In the genomic region with DNA sequence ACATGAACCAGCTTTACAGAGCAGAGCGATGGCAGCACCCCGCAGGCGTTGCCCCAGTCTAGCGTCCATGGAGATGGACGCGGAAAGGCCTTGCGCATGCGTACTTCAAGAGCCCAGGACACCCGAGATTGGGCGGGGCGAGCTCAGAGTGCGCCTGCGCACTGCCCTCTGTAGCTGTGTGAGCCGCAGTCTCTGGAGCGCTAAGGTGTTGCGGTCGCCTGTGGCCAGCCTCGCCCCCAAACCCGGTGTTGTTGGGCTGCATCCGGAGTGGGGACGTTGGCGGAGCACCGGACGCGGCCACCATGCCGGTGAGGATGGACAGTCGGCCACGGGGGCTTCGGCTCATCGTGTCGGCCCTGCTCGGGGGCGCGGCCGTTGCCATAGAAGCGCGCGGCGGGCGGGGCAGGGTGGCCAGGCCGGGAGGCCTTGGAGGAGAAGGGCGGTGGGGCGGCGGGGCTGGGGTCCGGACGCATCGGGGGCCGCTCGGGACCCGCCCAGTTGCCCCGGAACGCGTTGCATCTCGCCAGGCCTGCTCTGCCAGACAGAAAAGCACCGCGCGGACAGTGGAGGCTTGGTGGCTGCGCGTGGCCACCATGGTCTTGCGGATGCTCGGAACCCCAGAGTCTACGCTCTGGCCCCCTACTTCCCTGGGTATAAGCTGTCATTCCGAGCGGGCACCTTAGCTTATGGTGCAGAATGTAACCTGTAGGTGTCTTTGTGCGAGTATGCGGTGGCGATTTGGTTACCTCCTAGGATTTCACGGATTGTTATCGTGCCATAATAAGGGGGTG, we compare ENCODE assay signal across 8 mouse cellular contexts. TPM values are rescaled to one million over a fixed set of nuclear protein-coding genes. Genes with fewer than 3 reads are reported as not detected.
DNase-seq lines count a peak whose midpoint lies in the region; ATAC-seq and TF ChIP-seq lines count a peak whose summit lies in the region.

Kif3a (plus strand) TSS at position 156 of the 791 bp plus-strand sequence.

- peak; percentile 91 for DNase-seq in ES-E14 (ENCODE audit: low read depth, low spot score)
- peak; percentile 98 for DNase-seq in cerebellum, adult 11-12 months
- peak; percentile 89 for DNase-seq in heart, postnatal 25 days (ENCODE audit: low spot score)
- peak; percentile 93 to 97 for DNase-seq in layer of hippocampus, adult 18-20 months (ENCODE audit: low spot score in 2 of 2)
- DNase-seq in lung, adult 2 months: peak; percentile 95
- peak; percentile 84 to 87 for DNase-seq in thymus, adult 18-20 months

- TF ChIP-seq CTCF in lung, adult 2 months (IDR thresholded peaks at IDR 0.05; ENCODE audit: insufficient read depth, low read length): no peak

- WGBS in forebrain, embryonic 15.5 days: under 1% methylated on average over 61 of the region's 69 CpGs
- WGBS in lung, adult 2 months: 1% methylated on average over 69 of the region's 69 CpGs

- intact Hi-C loops in heart, postnatal 25 days (cut with DNase I): no loop called here

- H3K4me2 ChIP-seq in forebrain, embryonic 15.5 days (replicated peaks): peak within 1 kb of the TSS; percentile 55

- H3K27ac ChIP-seq in ES-E14 (ENCODE audit: insufficient read depth, low read depth, low read length, poor library complexity, severe bottlenecking): no peak within 1 kb of the TSS
- peak within 1 kb of the TSS; percentile 83 for H3K27ac ChIP-seq in forebrain, embryonic 15.5 days (replicated peaks)

- TF ChIP-seq POLR2A in lung, adult 2 months (IDR thresholded peaks at IDR 0.05; ENCODE audit: borderline replicate concordance, extremely low read depth, low read depth, low read length): peak; percentile 73; the same call in 1 of the 2 replicates

- H3K4me3 ChIP-seq in ES-E14 (ENCODE audit: insufficient read depth in 1 of 2, low read depth in 1 of 2, low read length in 2 of 2, poor library complexity in 1 of 2, severe bottlenecking in 1 of 2): peak within 1 kb of the TSS; percentile 74 to 96
- peak within 1 kb of the TSS; percentile 87 for H3K4me3 ChIP-seq in forebrain, embryonic 15.5 days
- H3K4me3 ChIP-seq in lung, adult 2 months (replicated peaks; ENCODE audit: extremely low read depth, low read depth, low read length): peak within 1 kb of the TSS; percentile 97

- ATAC-seq in forebrain, embryonic 15.5 days (replicated peaks): peak; percentile 97
- ATAC-seq in neutrophil, adult 5-6 weeks (ENCODE audit: extremely low read depth, insufficient number of reproducible peaks, low FRiP score, poor library complexity, severe bottlenecking): peak; percentile 79

- H3K4me1 ChIP-seq in ES-E14 (ENCODE audit: control insufficient read depth in 2 of 2, insufficient read depth in 2 of 2, low read length in 2 of 2, poor library complexity in 1 of 2): no peaks in the 10 kb centered on the region
- peaks cover 32% of the 10 kb centered on the region for H3K4me1 ChIP-seq in forebrain, embryonic 15.5 days
- 0 out of 2 replicates have a peak, but pooled peaks cover 2% of the 10 kb centered on the region for H3K4me1 ChIP-seq in lung, adult 2 months (ENCODE audit: control insufficient read depth, insufficient read depth, low read length)

- H3K36me3 ChIP-seq in ES-E14 (ENCODE audit: control insufficient read depth, insufficient read depth, low read length, poor library complexity, severe bottlenecking): peaks cover 2% of the 10 kb centered on the region; the same call in 1 of the 2 replicates
- peaks cover 12% of the 10 kb centered on the region; the same call in 1 of the 2 replicates for H3K36me3 ChIP-seq in forebrain, embryonic 15.5 days

- H3K9me3 ChIP-seq in ES-E14 (ENCODE audit: control insufficient read depth, insufficient read depth, low read depth, low read length): no peaks in the 10 kb centered on the region
- no peaks in the 10 kb centered on the region for H3K9me3 ChIP-seq in forebrain, embryonic 15.5 days

- in situ Hi-C loops in ES-E14 (cut with MboI; ENCODE audit: low sequenced_read_pairs in 2 of 2, unreplicated experiment in 2 of 2): no loop called here

- H3K9ac ChIP-seq in ES-E14 (ENCODE audit: insufficient read depth, low read depth, low read length, poor library complexity, severe bottlenecking): peak within 1 kb of the TSS; percentile 88
- H3K9ac ChIP-seq in forebrain, embryonic 15.5 days (replicated peaks): peak within 1 kb of the TSS; percentile 89

- no peaks in the 10 kb centered on the region for H3K27me3 ChIP-seq in forebrain, embryonic 15.5 days

TF ChIP-seq in ES-E14, 5 proteins besides CTCF, POLR2A, EP300 and RAD21:
- TF ChIP-seq ZNF384 (IDR thresholded peaks at IDR 0.05; ENCODE audit: low read depth, low read length) (no peak), HCFC1 (IDR thresholded peaks at IDR 0.05; ENCODE audit: borderline replicate concordance, insufficient read depth, low read length) (no peak), CHD2 (IDR thresholded peaks at IDR 0.05; ENCODE audit: low read depth, low read length) (no peak), ZC3H11A (IDR thresholded peaks at IDR 0.05; ENCODE audit: borderline replicate concordance, low read depth, low read length) (no peak), MAFK (IDR thresholded peaks at IDR 0.05; ENCODE audit: insufficient read depth, low read depth, low read length) (no peak)

RNA-seq across cellular contexts. Expression of gene Kif3a, which starts in this region (rescaled TPM):
- 10.7 and 11.1 TPM in 2 replicates for total RNA-seq in ES-E14 (2012; rRNA removed)
- polyA plus RNA-seq in forebrain, embryonic 15.5 days (2015; fragmentation: Nextera tagmentation; extraction: Ambion mirVana): 262 and 280 TPM in 2 replicates
- 1 to 10 TPM; 7.6 to 9.6 TPM for total RNA-seq in heart, postnatal 25 days (2021)
- total RNA-seq in layer of hippocampus, adult 18-20 months (2021): 100 to 1,000 TPM; 121 to 127 TPM
- polyA plus RNA-seq in lung, adult 2 months (2012; rRNA removed): 5.4 and 8.5 TPM in 2 replicates
- total RNA-seq in neutrophil, adult 5-6 weeks (2017): 4.3 and 4.9 TPM in 2 replicates

Comparison
In these comparisons a context has a peak if more than half of its experiments do, and no peak if none do; other contexts are left out.
1. RNA of gene Kif3a (total RNA-seq): 121 to 127 TPM in layer of hippocampus, adult 18-20 months; 10.7 to 11.1 TPM in ES-E14, 7.6 to 9.6 TPM in heart, postnatal 25 days and 4.3 to 4.9 TPM in neutrophil, adult 5-6 weeks; every median in the first group is over 10 times any median in the second.
2. RNA of gene Kif3a (polyA plus RNA-seq): 262 to 280 TPM in forebrain, embryonic 15.5 days; 5.4 to 8.5 TPM in lung, adult 2 months; every median in the first group is over 10 times any median in the second.
3. Peak in every context shown above with its lines, with median percentiles within 50 percentile points of each other: DNase-seq and H3K4me3 ChIP-seq.